Mouse (Mus musculus): ENCODE measurements around the gene Fars2. TPM values are rescaled to one million over a fixed set of nuclear protein-coding genes. Genes with fewer than 3 reads are reported as not detected.

The Fars2 gene
- polyA plus RNA-seq, 1 experiment from 2014 or later: 33.4 TPM

DNA sequence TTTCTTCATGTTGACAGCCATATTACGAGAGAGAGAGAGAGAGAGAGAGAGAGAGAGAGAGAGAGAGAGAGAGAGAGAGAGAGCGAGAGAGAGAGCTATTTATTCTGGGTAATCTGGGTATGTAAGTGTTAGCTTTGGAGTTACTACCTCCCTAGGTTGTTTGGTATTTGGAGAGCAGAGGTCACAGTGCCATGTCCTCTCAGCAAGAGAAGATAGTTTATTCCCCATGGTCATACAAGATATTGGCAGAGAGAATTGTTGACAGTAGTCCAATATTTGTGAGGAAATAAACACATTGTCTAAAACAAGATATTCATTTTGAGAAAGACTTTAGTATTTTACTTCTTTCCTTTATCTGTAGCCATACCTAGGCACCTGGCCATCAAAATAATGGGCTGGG is 596.9 kb downstream of the Fars2 start:
- no peak overlapping the region for H3K27ac ChIP-seq
- H3K4me3 ChIP-seq: no peak overlapping the region
- no peak for ATAC-seq (ENCODE audit: insufficient number of reproducible peaks, low FRiP score, low TSS enrichment, low read depth)
- H3K4me1 ChIP-seq: no peaks in the 10 kb centered on the region
- WGBS: 72% methylated on average over 2 of the region's 2 CpGs
- H3K9me3 ChIP-seq: no peaks in the 10 kb centered on the region
- H3K4me2 ChIP-seq: no peak overlapping the region
- no peaks in the 10 kb centered on the region for H3K36me3 ChIP-seq
- no peak overlapping the region for H3K9ac ChIP-seq
- H3K27me3 ChIP-seq: no peaks in the 10 kb centered on the region

DNA sequence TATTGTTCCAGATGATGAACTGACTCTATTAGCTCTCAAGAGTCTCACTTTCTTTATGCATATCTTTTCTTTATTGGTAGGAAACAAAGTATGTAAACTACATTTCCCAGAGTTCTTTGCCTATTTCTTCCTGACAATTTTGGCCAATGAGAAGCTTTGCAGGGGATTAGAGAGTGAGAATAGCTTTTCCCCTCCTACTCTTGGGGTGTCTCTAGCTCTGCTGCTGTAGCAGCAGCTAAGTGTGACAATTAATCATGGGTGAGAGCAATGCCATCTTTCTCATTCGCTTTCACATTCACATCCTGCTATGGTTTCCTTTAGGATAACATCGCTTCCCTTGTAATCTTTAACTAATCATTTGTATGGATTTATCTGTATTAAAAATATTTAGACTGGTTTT is 599.5 kb downstream of the Fars2 start:
- 58% methylated on average over 2 of the region's 2 CpGs for WGBS

DNA sequence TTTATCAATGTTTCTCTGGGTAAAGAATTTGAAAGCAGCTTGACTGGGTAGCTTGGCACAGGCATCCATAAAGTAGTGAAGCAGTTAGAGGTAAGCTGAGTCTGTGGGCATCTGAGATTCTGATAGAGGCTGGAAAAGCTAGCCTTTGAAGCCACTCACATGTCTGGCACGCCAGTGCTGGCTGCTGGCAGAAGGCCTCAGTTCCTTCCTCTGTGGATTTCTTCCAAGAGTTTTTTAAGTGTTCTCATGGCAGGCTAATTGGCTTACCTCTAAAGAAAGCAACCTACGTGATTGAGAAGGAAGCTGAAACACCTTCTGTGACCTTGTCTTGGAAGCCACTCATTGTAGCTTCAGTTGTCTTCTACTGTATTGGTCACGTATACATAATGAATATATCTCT is 600.2 kb downstream of the Fars2 start:
- H3K27ac ChIP-seq: no peak overlapping the region

More for the DNA sequence above, 599.5 kb downstream of the Fars2 start:
- no peaks in the 10 kb centered on the region for H3K4me1 ChIP-seq
- no peak overlapping the region for H3K4me3 ChIP-seq
- H3K9me3 ChIP-seq: no peaks in the 10 kb centered on the region
- no peak overlapping the region for H3K27ac ChIP-seq
- H3K4me2 ChIP-seq: no peak overlapping the region
- H3K36me3 ChIP-seq: no peaks in the 10 kb centered on the region
- ATAC-seq (ENCODE audit: insufficient number of reproducible peaks, low FRiP score, low TSS enrichment, low read depth): no peak
- no peak overlapping the region for H3K9ac ChIP-seq
- H3K27me3 ChIP-seq: 0 out of 2 replicates have a peak, but pooled peaks cover 5% of the 10 kb centered on the region

DNA sequence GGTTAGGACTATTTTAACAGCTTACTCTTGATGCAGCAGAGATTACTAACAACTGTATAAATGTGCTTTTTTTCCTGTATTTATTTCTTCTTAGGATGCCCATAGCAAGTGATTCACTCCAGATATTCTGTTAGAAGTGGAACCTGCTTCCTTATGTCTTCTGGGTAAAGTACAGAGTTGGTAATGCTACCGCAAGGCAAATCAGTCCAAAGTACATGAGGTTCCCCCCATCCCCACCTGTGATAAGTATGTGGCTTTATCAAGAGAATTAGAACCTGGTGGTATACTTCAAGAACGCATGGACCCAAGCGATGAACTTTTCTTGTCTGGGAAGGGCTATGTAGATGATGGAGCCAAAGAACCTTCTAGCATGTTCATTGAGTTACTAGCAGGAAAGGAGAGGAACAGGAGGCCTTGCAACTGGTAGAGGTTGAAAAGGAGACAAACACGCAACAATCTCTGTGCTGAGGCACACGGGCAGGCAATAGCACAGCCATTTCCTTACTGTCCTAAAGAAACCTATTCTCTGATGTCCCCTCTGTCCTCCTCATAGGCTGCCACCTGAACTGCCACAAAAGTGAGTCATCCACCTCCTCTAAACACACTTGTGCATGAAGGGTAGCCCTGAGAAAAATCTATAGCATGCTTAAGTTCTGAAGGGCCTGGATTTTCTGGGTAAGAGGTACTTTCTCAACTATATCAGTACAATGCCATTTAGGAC is 603.2 kb downstream of the Fars2 start:
- Histone ChIP-seq H3K27ac (no peak overlapping the region), H3K4me1 (peaks cover 15% of the 10 kb centered on the region), H3K4me2 (no peak overlapping the region), H3K36me3 (no peaks in the 10 kb centered on the region), H3K9me3 (no peaks in the 10 kb centered on the region), H3K4me3 (no peak overlapping the region), H3K27me3 (peaks cover 40% of the 10 kb centered on the region), H3K9ac (no peak overlapping the region)
- ATAC-seq (ENCODE audit: insufficient number of reproducible peaks, low FRiP score, low TSS enrichment, low read depth): no peak
- WGBS: 92% methylated on average over 5 of the region's 5 CpGs

More for the DNA sequence above, 600.2 kb downstream of the Fars2 start:
- Histone ChIP-seq H3K4me3 (no peak overlapping the region), H3K4me2 (no peak overlapping the region), H3K36me3 (no peaks in the 10 kb centered on the region), H3K9ac (no peak overlapping the region), H3K4me1 (no peaks in the 10 kb centered on the region), H3K9me3 (no peaks in the 10 kb centered on the region), H3K27me3 (peaks cover 11% of the 10 kb centered on the region)
- ATAC-seq (ENCODE audit: insufficient number of reproducible peaks, low FRiP score, low TSS enrichment, low read depth): no peak
- 63% methylated on average over 3 of the region's 3 CpGs for WGBS

DNA sequence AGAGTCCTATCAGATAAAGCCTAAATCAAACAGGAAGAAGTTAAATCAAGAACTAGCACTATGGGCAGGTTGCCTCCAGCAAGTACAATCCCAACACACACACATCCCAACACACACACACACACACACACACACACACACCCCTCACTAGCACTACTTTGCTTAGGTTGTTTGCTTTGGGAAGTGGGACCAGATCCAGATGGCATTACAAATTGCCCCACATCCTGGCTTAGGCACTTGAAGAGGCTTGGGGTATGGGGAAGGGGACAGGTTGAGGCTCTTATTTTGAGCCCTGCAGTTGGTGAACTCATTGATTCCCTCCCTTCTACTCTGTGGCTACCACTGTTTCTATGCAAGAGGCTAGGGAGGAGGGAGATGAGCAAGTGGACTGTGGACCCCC is 605.1 kb downstream of the Fars2 start:
- no peaks in the 10 kb centered on the region for H3K36me3 ChIP-seq
- ATAC-seq (ENCODE audit: insufficient number of reproducible peaks, low FRiP score, low TSS enrichment, low read depth): no peak
- H3K27me3 ChIP-seq: peaks cover 52% of the 10 kb centered on the region
- H3K4me3 ChIP-seq: no peak overlapping the region
- no peak overlapping the region for H3K4me2 ChIP-seq
- no peak overlapping the region for H3K27ac ChIP-seq
- peaks cover 26% of the 10 kb centered on the region for H3K4me1 ChIP-seq
- H3K9me3 ChIP-seq: no peaks in the 10 kb centered on the region
- no peak overlapping the region for H3K9ac ChIP-seq

DNA sequence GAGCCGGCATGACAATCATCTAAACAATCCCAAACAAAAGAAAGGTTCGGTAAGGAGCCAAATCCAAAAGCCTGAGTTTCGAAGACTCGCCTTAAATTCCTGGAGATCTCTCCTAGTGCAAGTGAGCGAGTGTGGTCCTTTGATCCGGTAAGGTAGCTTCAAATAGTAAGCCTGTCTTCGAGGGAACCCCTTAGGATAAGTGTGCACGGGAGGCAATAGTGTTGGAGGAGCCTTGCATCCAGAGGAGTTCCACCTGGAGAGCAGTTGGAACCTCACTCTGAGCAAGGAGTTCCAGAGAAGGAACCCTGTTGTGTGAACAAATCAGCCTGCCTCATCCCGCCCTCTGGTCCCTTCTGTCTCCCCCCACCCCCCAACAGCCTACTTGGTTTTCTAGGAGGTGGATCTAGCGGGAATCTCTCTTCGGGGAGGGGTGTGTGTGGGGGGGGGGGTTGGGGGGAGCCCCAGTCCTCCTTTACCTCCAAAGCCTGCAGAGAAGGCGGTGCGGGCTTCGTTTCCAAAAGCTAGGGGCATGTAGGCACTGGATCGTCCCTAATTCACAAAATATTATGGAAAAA is 606.6 kb downstream of the Fars2 start:
- H3K4me1 ChIP-seq: peaks cover 30% of the 10 kb centered on the region
- 8% methylated on average over 15 of the region's 15 CpGs for WGBS
- H3K9ac ChIP-seq: no peak overlapping the region
- H3K27me3 ChIP-seq: peaks cover 65% of the 10 kb centered on the region
- H3K4me2 ChIP-seq: peak overlapping the region; percentile 50
- H3K27ac ChIP-seq: 0 out of 2 replicates have a peak overlapping the region, but pooled peaks have one; percentile 4
- no peaks in the 10 kb centered on the region for H3K36me3 ChIP-seq
- peak overlapping the region; percentile 34; the same call in 1 of the 2 replicates for H3K4me3 ChIP-seq
- ATAC-seq (ENCODE audit: insufficient number of reproducible peaks, low FRiP score, low TSS enrichment, low read depth): no peak
- no peaks in the 10 kb centered on the region for H3K9me3 ChIP-seq

DNA sequence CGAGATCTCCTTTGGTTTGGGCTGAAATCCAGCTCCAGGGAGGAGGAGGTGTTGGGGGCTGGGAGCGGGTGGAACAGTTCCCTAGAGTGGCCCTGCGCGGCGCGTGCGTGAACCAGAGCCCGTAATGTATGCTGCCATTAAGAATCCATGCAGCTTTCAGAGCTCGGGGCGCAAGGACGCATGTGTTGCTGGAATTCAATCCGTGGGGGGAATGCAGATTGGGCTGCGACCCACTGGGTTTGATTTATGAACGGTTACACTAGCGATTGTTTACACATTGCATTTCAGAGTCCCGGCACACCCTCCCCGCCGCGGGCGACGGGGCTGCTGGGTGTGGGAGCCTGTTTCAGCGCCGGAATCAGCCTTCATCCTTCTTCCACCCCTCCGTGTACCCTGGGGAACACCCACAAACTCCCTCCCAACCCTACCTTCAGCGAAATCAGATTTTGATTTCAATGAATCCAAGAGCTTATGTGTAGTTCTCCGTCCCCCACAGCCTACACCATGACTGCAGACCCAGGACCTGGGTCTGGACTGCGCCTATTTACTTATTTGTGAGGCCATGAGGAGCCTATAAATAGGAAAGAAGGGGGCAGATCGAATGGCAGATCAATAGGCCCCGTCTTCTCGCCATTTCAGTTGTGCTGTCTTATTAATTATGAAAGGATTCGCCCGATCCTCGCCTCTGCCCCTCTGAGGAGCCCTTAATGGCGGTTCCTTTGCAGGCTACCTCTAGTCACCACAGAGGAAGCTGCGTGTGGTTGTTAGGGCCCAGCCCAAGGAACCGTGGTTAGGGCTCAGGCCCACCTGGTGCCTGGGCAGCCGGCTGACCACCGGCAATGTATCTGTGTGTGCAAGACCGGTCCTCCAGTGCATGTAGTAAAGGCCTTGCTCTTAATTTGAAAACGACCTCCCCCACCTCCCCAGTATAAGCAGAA is 607.6 kb downstream of the Fars2 start:
- no peak overlapping the region for H3K27ac ChIP-seq
- peak; percentile 26; the same call in 1 of the 2 replicates for ATAC-seq (ENCODE audit: insufficient number of reproducible peaks, low FRiP score, low TSS enrichment, low read depth)
- no peaks in the 10 kb centered on the region for H3K36me3 ChIP-seq
- H3K27me3 ChIP-seq: peaks cover 74% of the 10 kb centered on the region
- peak overlapping the region; percentile 50 for H3K4me2 ChIP-seq
- peaks cover 30% of the 10 kb centered on the region for H3K4me1 ChIP-seq
- 0 out of 2 replicates have a peak overlapping the region, but pooled peaks have one; percentile 17 for H3K9ac ChIP-seq
- H3K9me3 ChIP-seq: no peaks in the 10 kb centered on the region
- 7% methylated on average over 40 of the region's 40 CpGs for WGBS
- H3K4me3 ChIP-seq: peak overlapping the region; percentile 34

DNA sequence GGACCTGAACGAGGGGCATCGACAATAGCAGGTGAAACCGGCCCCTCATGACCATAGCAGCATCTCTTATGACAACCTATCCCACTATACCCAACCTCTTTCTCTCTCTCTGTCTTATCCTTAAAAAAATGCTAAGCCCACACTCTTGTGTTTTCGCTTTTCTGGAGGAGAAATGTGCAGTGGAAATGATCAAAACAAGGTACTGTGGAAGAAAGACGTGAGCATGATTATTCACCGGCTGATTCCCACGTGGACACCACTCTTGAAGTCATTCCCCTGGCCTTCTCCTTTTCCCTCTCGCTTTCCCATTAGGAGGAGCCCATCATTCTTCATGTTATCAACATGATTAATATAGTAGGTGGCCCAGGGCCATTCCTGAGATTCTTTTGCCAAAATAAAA is 608.7 kb downstream of the Fars2 start:
- no peak overlapping the region for H3K9ac ChIP-seq
- H3K4me3 ChIP-seq: no peak overlapping the region

DNA sequence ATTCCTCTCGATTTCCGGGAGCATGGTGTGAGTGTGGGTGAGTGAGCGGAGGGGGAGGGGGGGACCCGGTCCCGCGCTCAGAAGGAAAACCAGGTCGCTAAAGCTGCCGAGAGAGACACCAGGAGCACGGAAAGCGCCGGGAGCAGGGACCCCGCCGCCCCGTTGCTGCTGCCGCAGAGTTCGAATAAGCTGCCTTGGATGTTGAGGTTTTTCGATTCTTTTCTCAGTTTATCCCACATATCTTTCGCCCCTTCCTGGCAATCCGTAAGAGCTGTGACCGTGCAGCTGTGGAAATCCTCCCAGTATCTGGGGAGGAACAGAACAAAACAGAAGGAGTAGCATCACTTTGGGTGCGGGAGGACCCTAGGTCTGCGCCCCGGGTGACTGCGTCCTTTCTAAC is 609.3 kb downstream of the Fars2 start:
- 2% methylated on average over 24 of the region's 24 CpGs for WGBS
- Histone ChIP-seq H3K4me1 (peaks cover 39% of the 10 kb centered on the region), H3K4me2 (peak overlapping the region; percentile 56), H3K27me3 (peaks cover 85% of the 10 kb centered on the region), H3K36me3 (no peaks in the 10 kb centered on the region), H3K27ac (0 out of 2 replicates have a peak overlapping the region, but pooled peaks have one; percentile 3), H3K9ac (no peak overlapping the region; the same call in 1 of the 2 replicates), H3K4me3 (peak overlapping the region; percentile 41), H3K9me3 (no peaks in the 10 kb centered on the region)
- no peak for ATAC-seq (ENCODE audit: insufficient number of reproducible peaks, low FRiP score, low TSS enrichment, low read depth)

More for the DNA sequence above, 608.7 kb downstream of the Fars2 start:
- ATAC-seq (ENCODE audit: insufficient number of reproducible peaks, low FRiP score, low TSS enrichment, low read depth): no peak
- Histone ChIP-seq H3K4me2 (no peak overlapping the region), H3K27me3 (peaks cover 79% of the 10 kb centered on the region), H3K9me3 (no peaks in the 10 kb centered on the region), H3K36me3 (no peaks in the 10 kb centered on the region), H3K27ac (no peak overlapping the region), H3K4me1 (peaks cover 32% of the 10 kb centered on the region)
- WGBS: 21% methylated on average over 8 of the region's 8 CpGs

DNA sequence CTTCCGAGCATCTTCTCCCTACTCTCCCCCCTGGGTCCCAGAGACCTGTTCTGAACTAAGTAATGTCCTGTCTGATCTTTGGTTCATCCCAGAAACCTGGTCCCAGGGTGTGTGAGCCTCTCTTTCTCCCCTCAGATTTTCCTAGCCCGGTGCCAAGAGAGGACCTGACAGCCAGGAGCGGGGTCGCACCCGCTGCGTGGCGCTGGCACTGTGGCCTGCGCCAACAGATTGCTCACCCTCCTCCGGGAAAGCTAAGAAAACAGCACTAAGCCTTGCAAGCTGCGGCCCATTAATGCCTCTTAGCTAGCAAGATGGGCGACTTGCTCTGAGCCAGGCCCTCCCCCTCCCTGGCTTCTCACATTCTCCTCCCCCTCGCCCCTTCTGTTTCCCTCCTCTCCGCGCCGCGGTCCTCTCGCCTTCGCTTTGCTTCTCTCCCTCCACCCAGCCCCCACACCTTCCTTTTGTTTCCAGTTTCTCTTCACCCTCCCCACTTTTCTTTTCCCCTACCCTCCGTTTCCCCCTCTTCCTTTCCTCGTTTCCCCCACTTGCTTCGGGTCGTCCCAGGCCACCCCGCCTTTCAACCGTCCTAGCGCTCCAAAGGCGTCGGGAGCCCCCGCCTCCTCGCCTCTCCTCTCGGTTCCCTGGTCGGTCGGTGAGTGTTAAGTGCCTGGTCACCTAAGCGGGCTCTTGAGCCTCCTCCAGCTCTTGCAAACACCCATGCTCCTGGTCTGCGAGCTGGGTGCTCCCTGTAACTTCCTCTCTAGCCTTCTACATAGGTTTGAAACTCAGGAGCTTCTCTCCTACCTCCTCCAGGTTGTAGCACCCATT is 610.0 kb downstream of the Fars2 start:
- Histone ChIP-seq H3K9me3 (no peaks in the 10 kb centered on the region), H3K27ac (0 out of 2 replicates have a peak overlapping the region, but pooled peaks have one; percentile 3), H3K4me2 (peak overlapping the region; percentile 56), H3K36me3 (no peaks in the 10 kb centered on the region), H3K27me3 (peaks cover 82% of the 10 kb centered on the region), H3K9ac (peak overlapping the region; percentile 17; the same call in 1 of the 2 replicates), H3K4me3 (peak overlapping the region; percentile 41), H3K4me1 (peaks cover 44% of the 10 kb centered on the region)
- no peak for ATAC-seq (ENCODE audit: insufficient number of reproducible peaks, low FRiP score, low TSS enrichment, low read depth)
- whole genome bisulfite sequencing: under 1% methylated on average over 34 of the region's 34 CpGs
